Mouse (Mus musculus) intestine, postnatal 0 days (tissue): ENCODE measurements at regions not wholly inside any gene's neighbourhood (a gene's known extent, or its start where the extent isn't known, plus 50 kb on each side); places are given as distances from the start of the nearest gene placed in this dataset.

Experiments used
- ATAC-seq: fragments of 200-750 bp; cut with Nextera tagmentation; 2 replicates; pipeline ENCODE4 v1.8.0; 2017; ENCODE audit warnings: mild to moderate bottlenecking, moderate TSS enrichment, moderate library complexity
- H3K27ac ChIP-seq: fragments of 300-500 bp; sonication (generic); 2 replicates; pipeline ENCODE4 v1.5.1; 2014; ENCODE audit warnings: mild to moderate bottlenecking, low read depth, low read length, moderate library complexity
- H3K27me3 ChIP-seq: fragments of 300-500 bp; sonication (generic); replicated peaks from 2 replicates; pipeline ENCODE4 v1.6.1; 2014; ENCODE audit warnings: low read length, mixed read lengths; ENCODE audit not compliant: control insufficient read depth, insufficient read depth
- H3K36me3 ChIP-seq: fragments of 300-500 bp; sonication (generic); 2 replicates; pipeline ENCODE4 v1.6.1; 2014; ENCODE audit warnings: mild to moderate bottlenecking, moderate library complexity; ENCODE audit not compliant: control insufficient read depth, insufficient read depth
- H3K4me1 ChIP-seq: fragments of 300-500 bp; sonication (generic); replicated peaks from 2 replicates; pipeline ENCODE4 v1.6.1; 2014; ENCODE audit warnings: antibody characterized with exemption, low read length, mixed read lengths; ENCODE audit not compliant: control insufficient read depth, insufficient read depth
- H3K4me2 ChIP-seq: fragments of 300-500 bp; sonication (generic); replicated peaks from 2 replicates; pipeline ENCODE4 v1.6.1; 2014; ENCODE audit warnings: low read depth, mild to moderate bottlenecking, moderate library complexity
- H3K4me3 ChIP-seq: fragments of 300-500 bp; sonication (generic); 2 replicates; pipeline ENCODE4 v1.5.1; 2014; ENCODE audit warnings: low read depth, low read length
- H3K9ac ChIP-seq: fragments of 300-500 bp; sonication (generic); 2 replicates; pipeline ENCODE4 v1.6.1; 2014; ENCODE audit warnings: mild to moderate bottlenecking, low read depth, low read length
- H3K9me3 ChIP-seq: fragments of 300-500 bp; sonication (generic); 2 replicates; pipeline ENCODE4 v1.6.1; 2016; ENCODE audit warnings: mixed run types; ENCODE audit not compliant: control insufficient read depth
- CTCF ChIP-seq: sonication (generic); IDR thresholded peaks from 2 replicates; pipeline ENCODE4 v1.5.1; 2016; ENCODE audit warnings: low read depth, mild to moderate bottlenecking, control low read depth, antibody characterized with exemption, moderate library complexity
- WGBS: fragments of 180-500 bp; shearing (Covaris S2); extraction: QIAGEN DNeasy Blood & Tissue Kit; methylation state at CpG from one replicate; pipeline ENCODE4 v1.1.7; 2014; 5-methylcytosine and 5-hydroxymethylcytosine counted together

DNA sequence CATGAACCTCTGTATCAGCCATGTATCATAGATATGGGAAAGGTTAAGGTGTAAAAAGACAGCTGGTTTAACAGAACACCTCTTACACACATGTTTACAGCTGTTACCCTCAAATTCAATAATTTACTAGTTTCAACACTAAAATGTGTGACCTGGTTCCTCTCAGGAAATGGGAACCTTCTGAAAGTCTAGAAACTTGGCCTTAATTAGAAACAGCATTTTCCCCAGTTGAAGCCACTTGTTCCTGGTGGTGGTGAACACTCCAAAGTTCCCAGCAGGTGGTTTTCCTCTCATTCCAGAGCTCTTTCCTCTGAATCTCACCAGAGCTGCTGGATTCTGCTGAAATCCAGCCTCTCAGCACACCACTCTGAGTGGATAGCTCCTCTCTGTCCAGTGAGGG lies 570.5 kb upstream of the Frg1 start:
- no peaks in the 10 kb centered on the region for H3K4me1 ChIP-seq
- no peak for TF ChIP-seq CTCF
- ATAC-seq = no peak
- no peaks in the 10 kb centered on the region for H3K9me3 ChIP-seq
- H3K9ac ChIP-seq = no peak overlapping the region
- H3K4me2 ChIP-seq = no peak overlapping the region
- H3K36me3 ChIP-seq = no peaks in the 10 kb centered on the region
- H3K4me3 ChIP-seq = no peak overlapping the region
- H3K27me3 ChIP-seq = no peaks in the 10 kb centered on the region
- H3K27ac ChIP-seq = no peak overlapping the region

DNA sequence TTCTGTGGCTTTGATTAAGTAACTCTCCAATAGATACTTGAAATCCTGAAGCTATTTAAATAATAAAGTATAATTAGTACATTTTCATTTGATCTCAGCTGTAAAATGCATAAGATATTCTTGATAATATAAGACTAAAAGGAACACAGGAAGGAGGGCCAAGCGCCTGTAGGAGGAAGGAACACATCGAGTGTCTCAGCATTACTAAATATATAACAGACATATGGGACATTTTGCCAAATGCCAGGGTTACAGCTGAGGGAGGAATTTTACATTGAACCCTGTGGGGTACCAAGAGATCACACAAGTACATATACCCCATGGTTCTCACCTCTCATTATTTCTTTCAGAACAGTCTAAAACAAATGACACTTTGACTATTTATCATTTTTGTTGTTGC lies 555.5 kb upstream of the Frg1 start:
- H3K9ac ChIP-seq = no peak overlapping the region
- no peak for TF ChIP-seq CTCF

DNA sequence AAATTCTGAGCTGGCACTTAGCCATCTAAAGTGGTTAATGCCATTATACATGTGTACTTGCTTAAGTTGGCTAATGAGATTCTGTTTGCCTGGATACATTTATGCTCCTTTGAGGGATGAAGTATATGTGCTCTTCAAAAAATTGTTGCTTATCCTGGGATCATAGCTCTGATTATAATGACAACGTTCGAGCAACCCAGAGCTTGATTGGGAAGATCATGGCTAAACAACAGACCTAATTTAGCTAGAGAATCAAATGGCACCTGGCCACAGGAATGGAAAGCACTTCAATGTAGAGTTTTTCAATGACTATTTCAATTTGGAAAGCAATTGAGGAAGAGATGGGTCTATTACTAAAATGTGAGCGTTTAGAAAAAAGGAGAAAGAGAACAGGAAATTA lies 553.7 kb upstream of the Frg1 start:
- Histone ChIP-seq H3K4me2 (no peak overlapping the region), H3K9ac (no peak overlapping the region), H3K27me3 (no peaks in the 10 kb centered on the region), H3K4me1 (no peaks in the 10 kb centered on the region), H3K9me3 (no peaks in the 10 kb centered on the region), H3K27ac (no peak overlapping the region), H3K36me3 (no peaks in the 10 kb centered on the region), H3K4me3 (no peak overlapping the region)
- WGBS = 86% methylated on average over 3 of the region's 3 CpGs
- ATAC-seq = no peak
- no peak for TF ChIP-seq CTCF

More for the DNA sequence above, 555.5 kb upstream of the Frg1 start:
- Histone ChIP-seq H3K27me3 (no peaks in the 10 kb centered on the region), H3K9me3 (no peaks in the 10 kb centered on the region), H3K4me1 (no peaks in the 10 kb centered on the region), H3K27ac (no peak overlapping the region), H3K4me2 (no peak overlapping the region), H3K4me3 (no peak overlapping the region), H3K36me3 (no peaks in the 10 kb centered on the region)
- ATAC-seq = no peak
- WGBS = 70% methylated on average over 2 of the region's 2 CpGs

DNA sequence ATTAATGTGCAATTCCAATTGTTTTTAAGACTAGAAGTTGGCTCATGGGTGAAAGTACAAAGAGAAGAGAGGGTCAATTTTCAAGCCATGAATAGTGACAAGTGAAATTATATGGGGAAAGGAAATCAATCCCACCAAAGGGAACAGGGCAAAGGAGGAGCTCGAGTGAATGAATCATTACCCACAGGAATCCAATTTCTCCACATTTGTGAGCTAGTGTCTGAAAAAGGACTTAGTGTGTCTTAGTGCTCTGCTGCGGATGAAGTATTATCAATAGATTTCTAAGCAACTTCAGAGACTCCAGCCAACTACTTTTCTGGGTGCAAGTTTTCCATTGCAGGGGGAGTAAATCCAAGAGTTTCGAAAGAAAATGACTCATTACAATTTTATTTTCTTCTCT lies 552.5 kb upstream of the Frg1 start:
- no peaks in the 10 kb centered on the region for H3K36me3 ChIP-seq
- H3K9me3 ChIP-seq = no peaks in the 10 kb centered on the region
- H3K27ac ChIP-seq = no peak overlapping the region
- H3K4me1 ChIP-seq = no peaks in the 10 kb centered on the region
- no peak for TF ChIP-seq CTCF
- no peak for ATAC-seq
- WGBS = 80% methylated on average over 3 of the region's 3 CpGs
- H3K4me2 ChIP-seq = no peak overlapping the region
- H3K9ac ChIP-seq = no peak overlapping the region
- H3K27me3 ChIP-seq = no peaks in the 10 kb centered on the region
- no peak overlapping the region for H3K4me3 ChIP-seq

DNA sequence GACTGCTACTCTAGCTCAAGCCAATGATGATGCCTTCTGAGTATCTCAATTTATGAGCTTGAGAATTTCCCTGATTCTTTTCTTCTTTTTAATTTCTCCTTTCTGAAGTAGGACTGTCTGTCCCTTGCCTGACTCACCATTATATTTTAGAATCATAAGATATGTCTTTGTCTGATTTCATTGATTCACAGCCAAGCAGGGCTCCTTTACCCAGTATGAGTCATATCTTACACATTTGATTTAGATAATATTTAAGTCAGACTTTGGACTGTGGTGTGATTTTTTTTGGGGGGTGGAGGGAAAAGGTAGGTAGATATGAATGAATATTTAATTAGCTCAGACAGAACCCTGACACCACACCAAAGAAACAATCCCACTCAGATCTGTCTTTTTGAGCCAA lies 547.2 kb upstream of the Frg1 start:
- no peaks in the 10 kb centered on the region for H3K4me1 ChIP-seq
- TF ChIP-seq CTCF = no peak
- no peaks in the 10 kb centered on the region for H3K36me3 ChIP-seq
- H3K9me3 ChIP-seq = no peaks in the 10 kb centered on the region
- H3K27ac ChIP-seq = no peak overlapping the region
- no peaks in the 10 kb centered on the region for H3K27me3 ChIP-seq
- H3K9ac ChIP-seq = no peak overlapping the region
- H3K4me2 ChIP-seq = no peak overlapping the region
- ATAC-seq = no peak
- no peak overlapping the region for H3K4me3 ChIP-seq

DNA sequence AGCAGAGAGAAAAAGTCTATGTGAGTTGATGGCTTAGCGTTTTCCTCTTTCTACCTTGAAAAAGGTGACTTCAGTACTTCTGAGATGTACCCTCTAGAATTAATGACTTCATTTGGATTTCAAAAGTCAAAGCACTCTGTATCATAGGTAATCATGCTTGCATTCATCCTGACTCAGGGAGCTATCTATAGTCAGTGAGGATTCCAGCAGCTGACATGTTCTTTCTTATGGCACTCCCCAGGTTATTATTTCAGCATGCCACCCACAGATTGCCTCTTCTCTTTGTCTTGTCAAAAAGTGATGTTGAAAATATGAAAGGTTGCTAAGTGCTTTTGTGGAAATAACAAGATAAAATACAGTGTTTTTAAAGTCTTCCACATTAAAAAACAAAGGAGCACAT lies 540.0 kb upstream of the Frg1 start:
- Histone ChIP-seq H3K36me3 (no peaks in the 10 kb centered on the region), H3K27me3 (no peaks in the 10 kb centered on the region), H3K9me3 (no peaks in the 10 kb centered on the region), H3K4me2 (no peak overlapping the region), H3K4me3 (no peak overlapping the region), H3K4me1 (no peaks in the 10 kb centered on the region), H3K9ac (no peak overlapping the region), H3K27ac (no peak overlapping the region)
- 77% methylated on average over 1 of the region's 1 CpGs for WGBS
- no peak for ATAC-seq
- no peak for TF ChIP-seq CTCF

DNA sequence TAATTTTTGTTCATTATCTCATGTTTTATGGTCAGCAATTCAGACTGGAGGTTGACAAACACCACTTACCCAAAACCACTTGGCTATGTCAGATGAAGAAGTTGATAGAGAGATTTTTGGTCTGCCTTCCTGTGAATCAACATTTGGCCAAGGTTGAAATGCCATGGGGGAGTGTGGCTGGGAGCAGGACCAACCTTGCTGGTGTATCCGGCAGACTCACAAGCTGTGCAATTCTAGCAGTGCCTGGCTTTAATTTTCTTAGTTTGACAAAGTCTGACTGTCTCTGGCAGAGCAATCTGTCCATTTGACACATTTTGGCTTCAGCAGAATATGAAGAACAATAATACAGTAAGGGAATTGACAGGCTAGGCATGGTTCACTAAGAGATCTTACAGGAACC lies 533.9 kb upstream of the Frg1 start:
- no peaks in the 10 kb centered on the region for H3K9me3 ChIP-seq
- no peak for ATAC-seq
- no peak overlapping the region for H3K27ac ChIP-seq
- no peak overlapping the region for H3K4me2 ChIP-seq
- H3K4me1 ChIP-seq = no peaks in the 10 kb centered on the region
- 90% methylated on average over 1 of the region's 1 CpGs for WGBS
- no peak overlapping the region for H3K9ac ChIP-seq
- H3K27me3 ChIP-seq = no peaks in the 10 kb centered on the region
- H3K4me3 ChIP-seq = no peak overlapping the region
- H3K36me3 ChIP-seq = no peaks in the 10 kb centered on the region
- no peak for TF ChIP-seq CTCF
